Mouse (Mus musculus) naive thymus-derived CD4-positive, alpha-beta T cell, adult 2 months (primary cell): ENCODE measurements around the gene Panx2.
A peak's percentile ranks its signal among the peaks of the same experiment; 100 is the strongest.

ENCODE experiments used
- DNase-seq: peaks from one replicate; pipeline ENCODE4 v3.0.0-alpha.2; 2011; ENCODE audit warnings: low read depth

Gene Panx2

DNA sequence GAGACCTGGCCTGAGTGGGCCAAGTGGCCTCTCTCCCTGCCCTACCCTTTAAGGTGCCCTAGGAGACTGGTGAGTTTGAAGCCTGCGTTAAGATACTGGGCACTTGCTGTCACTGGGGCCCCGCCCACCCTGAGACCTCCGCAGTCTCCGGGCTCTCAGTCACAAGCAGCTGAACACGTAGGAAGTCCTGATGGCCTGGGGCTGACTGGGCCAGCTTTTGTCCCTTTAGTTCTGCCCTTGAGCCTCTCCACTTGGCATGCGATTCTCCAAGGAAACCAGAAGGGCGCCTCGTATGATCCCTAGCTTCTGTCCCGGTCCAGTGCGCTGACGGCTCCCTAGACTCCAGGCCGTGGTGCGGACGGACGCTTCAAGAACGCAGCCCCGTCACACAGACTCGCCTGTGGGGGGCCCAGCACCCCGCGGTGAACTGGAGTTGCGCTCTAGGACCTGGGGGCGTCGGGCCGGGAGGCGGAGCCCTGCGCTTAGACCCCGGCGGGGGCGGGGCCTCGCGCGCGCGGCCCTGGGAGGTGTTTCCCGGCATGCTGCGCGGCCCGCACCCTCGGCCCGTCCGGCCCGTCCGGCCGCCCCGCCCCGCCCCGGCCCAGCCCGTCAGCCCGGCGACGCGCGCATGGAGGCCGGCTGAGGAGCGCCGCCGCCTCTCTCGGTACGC lies 16.1 kb downstream of the Panx2 start:
- DNase-seq: peak; percentile 80

DNA sequence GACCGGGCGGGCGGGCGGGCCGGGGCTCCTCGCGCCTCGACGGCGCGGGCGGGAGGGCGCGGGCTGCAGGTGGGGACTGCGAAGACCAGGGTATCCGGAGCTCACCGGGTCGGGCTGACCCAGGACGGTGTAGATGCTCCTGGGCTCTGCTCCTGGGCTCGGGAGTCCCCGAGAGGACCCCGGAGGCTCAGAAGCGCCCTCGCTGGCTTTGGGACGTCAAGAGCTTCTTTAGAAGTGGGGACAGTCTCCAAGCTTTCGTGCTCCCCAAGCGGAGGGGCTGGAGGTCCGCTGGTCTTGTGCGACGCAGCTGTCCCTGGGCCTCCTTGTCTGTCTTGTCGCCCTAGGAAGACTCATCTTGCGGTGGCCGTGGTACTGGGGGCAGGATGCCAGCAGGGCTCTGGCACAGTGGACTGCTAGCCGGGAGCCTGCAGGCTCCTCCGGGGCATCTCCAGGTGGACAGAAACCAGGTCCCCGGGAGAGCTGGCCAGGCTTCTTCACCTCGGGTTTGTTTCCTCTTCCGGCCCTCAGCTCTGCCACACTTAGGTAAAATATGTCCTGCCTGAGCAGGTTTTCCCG lies 16.7 kb downstream of the Panx2 start:
- peak; percentile 52 for DNase-seq

DNA sequence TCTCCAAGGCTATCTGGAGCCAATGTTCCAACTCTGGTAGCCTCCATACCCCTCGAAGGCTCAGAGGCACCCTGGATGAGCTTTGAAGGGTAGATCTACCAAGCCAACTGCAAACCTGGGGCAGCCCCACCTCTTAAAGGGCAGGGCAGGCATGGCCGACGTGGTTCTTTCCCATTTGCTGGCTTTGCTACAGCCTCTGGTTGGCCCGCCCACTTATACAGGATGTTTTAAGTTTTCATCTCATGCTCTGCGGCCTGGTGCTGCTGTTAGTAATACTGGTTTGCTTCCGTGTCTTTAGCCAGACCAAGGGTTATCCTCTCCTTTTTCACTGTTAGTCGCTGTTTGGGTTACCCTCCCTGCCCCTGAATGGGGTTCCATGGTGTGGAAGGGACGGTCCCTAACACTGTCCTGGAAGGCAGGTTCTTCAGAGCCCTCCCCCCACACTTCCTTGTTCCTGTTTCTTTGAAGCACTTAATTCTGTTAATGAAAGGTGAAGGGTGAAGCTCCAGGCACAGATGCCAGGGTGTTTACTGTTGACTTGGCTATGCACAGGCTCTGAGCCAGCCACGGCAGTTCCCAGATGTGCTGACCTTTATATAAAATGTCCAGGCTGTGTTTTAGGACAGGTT lies 18.8 kb downstream of the Panx2 start:
- DNase-seq: peak; percentile 87

DNA sequence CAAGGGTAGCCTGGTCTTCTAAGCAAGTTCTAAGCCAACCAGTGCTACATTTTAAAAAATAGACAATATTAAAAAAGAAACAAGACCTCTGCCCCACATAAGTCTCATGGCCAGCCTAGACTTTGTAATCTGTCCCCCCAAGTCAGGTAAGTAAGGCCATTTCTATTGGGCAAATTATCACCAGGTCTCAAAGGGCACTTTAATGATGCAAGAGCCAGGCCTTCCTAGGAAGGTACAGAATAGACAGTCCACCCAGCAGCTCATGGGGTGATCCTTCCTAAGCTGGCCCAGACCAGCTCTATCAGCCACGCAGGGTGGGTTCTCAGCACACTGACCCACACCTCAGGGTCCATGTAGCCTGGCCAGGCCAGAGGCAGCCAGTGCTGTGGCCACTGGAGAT lies 24.4 kb downstream of the Panx2 start:
- no peak for DNase-seq

DNA sequence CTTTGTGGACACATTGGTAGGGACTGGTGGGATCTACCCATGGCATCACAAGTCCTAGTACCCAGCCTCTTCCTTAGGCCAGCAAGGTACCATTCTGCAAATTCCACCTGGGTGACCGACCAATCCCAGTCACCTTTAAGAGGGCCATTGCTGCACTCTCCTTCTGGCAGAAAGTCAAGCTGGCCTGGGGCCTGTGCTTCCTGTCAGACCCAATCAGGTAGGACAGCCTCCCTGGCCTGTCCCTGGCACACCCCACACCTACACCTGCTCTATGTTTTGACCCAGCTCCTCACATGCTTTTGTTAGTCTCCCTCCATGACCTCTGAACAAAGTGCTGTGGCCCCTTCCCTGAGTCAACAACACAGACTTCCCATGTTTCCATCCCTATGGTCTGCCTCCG lies 25.3 kb downstream of the Panx2 start:
- DNase-seq: no peak

DNA sequence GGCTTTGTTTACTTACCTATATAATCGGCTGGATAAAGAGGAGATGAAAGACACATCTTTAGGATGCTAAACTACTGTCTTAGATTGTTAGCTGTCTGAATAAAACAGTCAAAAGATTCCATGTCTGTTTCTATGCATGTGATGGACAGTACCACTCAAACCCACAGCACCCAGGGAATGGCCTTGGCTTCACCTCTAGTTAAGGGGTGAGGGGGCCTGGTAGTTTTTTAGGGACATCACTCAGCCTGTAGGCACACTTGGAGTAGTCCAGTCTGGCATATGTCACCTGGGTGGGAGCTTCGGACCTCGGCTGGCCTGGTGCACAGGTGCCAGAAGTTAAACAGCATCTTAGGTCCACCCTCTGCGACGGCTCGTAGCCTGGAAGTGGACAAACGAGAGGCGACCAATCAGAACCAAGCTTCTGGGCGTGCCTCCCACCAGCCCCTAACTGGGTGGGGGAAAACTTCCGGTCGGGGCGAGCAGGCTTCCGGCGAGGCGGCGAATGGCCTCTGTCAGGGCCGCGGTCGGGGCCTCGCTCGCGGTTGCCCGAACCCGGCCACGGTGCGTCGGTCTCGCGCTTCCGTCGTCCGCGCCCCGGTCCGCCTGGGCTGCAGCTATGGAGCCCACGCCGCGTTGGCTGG lies 29.2 kb downstream of the Panx2 start, which contains the start of gene Selenoo:
Gene Selenoo, plus strand, starts transcription at position 478 of the 641 bp plus-strand sequence.
- peak; percentile 77 for DNase-seq

DNA sequence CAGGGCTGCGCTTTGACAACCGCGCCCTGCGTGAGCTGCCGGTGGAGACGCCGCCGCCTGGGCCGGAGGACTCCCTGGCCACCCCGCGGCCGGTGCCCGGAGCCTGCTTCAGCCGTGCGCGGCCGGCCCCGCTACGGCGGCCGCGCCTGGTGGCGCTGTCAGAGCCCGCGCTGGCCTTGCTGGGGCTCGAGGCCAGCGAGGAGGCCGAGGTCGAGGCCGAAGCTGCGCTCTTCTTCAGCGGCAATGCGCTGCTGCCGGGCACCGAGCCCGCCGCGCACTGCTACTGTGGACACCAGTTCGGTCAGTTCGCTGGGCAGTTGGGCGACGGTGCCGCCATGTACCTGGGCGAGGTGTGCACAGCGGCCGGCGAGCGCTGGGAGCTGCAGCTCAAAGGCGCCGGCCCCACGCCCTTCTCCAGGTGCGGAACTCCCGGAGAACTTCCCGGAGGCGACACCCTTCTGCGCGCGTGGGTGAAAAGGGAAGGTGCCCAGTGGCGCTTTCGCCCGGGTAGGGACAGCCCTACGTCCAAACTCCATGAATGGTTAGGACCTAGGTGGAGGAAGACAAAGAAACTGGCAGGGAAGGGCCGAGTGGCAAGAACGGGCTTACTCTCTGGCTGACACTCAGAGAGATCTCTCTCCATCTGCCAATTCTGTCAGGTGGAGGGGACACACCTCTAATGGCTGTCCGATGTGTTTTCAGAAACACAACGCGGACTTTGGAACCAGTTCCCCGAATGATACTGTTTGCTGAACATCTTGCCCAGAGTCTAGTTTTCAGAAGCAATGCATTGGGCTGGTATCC lies 29.9 kb downstream of the Panx2 start:
- peak; percentile 30 for DNase-seq

DNA sequence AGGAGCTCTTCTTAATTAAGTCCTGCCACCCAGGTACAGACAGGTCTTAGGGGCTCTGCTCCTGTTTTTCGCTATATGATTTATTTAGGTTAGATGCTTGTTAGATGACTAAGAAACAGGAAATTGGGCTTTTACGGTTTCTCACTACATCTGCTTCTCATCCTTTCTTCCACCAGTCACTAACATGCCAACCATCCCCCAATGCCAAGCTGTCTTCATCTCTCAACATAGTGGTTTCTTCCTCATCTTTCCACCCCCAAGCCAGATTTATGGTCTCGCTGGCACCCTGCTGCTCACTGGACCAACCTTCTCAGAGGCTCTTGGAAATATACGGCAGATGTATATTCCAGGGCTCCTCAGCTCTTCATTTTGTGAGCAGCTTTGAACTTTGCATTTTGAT lies 31.1 kb downstream of the Panx2 start:
- no peak for DNase-seq

DNA sequence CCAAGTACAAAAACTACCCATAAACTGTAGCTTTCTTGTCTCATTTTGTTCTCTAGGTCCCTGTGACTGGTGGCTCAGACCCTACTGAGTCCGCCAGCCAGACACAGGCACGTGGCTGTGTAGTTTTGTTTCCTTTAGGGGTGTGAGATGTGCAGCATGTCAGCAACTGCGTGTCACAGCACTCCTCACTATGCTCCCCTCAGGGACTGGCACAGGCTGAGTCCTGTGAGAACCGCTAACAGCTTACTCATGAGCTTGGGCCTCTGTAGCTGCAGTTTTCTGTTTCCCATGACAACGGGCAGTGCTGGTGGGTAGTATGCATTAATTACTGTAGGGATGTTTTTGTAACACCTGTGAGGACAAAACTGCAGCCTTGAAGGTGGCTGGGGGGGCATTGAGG lies 32.6 kb downstream of the Panx2 start:
- DNase-seq: no peak

DNA sequence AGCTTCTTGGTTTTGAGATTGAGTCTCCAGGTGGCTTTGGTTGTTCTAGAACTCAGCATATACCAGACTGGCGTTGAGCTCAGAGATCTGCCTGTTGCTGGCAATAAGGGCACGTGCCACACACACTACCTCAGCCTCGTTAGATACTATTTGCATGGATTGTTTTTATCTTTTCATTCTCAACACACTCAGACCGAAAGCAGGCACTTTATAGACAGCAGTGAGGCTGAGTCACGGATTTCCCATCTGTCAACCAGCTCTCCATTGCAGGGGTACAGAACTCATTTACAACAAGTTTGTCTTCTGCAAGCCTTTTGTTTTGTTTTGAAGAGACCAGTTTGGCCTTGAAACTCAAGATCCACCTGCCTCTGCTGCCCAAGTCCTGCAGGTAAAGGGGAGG lies 37.9 kb downstream of the Panx2 start:
- no peak for DNase-seq

DNA sequence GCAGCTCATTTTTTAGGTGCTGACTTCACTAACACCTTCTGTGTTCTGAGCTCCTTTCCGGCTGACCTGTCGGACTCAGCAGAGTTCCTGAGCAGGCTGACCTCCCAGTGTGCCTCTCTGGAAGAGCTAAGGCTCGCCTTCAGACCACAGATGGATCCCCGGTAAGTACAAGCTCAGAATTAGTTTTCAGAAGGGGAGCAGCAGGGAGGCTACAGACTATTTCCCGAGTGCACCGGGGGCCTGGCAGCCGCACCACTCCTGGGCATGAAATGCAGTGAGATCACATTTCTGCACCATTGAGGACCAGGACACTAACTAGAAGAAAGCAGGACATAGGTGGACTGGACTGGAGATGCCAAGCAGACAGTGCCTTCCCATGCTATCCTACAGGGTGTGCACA lies 39.1 kb downstream of the Panx2 start:
- no peak for DNase-seq

DNA sequence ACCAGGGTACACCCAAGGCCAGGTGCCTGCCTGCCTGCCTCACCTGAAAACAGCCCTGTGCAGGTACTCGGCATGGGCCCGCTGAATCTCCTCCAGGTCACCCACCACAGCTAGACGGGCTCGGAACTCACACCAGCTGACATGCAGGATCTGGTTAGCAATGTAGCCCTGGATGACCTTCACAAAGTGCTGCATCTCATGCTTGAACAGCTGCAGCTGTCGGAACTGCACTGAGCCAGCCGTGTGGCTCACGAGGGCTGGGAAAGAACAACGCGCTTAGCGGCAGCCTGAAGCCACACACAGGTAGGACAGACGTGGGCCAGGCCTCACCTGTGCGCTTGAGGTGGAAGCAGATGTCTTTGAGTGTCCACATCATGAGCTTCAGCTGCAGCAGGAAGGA lies 41.3 kb downstream of the Panx2 start:
- DNase-seq: no peak

DNA sequence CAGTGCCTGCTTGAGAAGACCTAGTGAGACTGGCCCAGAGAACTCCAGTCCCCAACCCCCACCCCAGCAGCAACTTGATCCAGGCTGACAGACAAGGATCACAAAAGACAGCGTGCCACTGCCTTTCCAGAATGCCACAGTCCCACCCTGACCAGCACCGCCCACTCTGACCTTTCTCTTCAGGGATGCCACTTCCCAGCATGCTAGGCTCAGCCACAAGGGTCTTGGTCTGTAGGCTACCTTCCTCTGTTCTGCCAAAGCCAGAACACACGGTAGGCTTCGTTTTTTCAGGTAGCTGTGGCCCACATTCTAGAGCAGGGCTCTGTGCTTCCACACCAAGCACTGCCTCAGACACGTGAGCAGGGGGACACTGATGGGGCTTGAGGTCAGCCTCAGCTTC lies 43.1 kb downstream of the Panx2 start:
- DNase-seq: no peak

DNA sequence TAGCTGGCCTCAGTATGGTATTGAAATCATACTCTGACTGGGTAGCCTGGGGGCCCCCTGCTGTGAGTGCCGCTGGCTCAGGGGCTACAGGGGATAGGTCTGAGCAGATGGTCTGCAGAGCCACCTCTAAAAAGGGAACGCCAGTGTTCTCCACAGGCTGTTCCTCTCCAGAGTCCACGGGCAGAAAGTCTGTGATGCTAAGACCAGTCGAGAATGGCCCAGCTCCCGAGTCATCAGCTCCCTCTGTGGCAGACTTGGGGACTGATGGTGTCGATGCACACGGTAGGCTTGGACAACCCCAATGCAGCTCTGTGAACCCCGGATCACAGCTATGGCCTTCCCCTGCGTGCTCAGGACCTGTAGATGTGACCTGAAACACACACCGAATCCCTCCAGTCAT lies 44.4 kb downstream of the Panx2 start:
- DNase-seq: no peak

DNA sequence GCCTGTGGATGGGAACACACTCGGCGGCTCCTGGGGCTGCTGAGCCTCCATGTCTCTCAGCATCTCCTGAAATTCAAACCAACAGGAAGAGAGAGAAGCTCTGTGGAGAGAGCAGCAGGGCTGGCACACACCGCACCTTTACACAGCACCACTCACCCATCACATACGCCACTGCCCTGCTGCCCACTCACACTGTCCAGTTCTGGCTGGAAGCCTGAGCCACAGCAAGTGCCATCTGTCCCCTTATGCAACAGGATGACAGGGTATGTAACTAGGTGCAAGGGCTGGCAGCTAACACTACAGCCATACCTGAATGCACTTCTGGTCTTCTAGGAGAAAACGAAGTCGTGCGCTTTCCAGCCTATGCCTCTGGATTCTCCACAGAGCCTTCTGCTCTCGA lies 44.9 kb downstream of the Panx2 start:
- no peak for DNase-seq

DNA sequence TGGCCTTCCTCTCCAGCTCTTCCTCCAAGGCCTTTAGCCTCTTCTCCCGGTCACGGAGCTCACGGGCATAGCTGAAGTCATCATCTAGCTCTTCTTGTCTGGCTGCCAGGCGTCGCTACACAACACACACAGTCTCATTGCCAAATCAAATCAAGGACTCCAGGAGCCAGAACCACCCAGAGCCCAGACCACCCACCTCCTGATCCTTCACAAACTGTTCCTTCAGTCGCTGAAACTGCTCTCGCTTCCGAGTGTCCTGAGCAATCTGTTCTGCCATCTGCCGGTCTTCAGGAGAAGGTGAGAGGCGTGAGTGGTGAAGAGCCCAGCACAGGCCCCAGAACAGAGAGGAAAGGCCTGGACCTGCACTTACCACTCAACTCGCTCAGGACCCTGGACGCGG lies 46.5 kb downstream of the Panx2 start:
- DNase-seq: no peak

DNA sequence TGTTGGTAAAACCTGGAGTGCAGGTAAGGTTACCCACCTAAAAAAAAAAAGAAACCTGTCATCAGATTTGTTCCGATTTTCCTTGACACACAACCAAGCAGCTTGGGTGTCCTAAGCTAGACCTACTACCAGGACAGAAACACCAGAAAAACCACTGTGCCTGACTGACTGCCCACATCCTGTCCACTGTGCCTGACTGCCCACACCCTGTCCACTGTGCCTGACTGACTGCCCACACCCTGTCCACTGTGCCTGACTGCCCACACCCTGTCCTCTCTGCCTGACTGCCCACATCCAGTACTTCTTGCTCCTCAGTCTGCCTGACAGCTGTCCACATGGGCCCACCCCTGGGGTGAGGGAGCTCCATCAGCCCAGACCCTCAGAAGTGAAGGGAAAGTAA lies 47.4 kb downstream of the Panx2 start:
- DNase-seq: no peak

DNA sequence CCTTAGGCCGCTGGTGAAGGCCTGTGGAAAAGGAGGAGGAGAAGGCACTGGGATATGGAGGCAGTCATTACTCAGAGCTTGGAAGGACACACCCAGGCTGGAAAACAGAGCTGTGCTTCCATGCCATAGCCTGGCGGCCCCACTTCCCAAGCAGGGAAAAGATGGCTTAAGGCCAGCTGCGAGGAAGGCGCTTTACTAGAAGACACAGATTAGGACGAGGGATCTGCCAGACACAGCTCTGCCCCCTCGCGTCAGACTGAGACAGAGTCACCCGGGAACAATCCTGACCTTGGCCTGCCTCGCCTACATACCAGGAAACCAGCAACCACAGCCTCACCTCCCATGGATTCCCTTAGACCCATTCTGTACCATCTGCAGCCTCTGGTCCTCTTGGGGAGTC lies 50.6 kb downstream of the Panx2 start:
- no peak for DNase-seq

DNA sequence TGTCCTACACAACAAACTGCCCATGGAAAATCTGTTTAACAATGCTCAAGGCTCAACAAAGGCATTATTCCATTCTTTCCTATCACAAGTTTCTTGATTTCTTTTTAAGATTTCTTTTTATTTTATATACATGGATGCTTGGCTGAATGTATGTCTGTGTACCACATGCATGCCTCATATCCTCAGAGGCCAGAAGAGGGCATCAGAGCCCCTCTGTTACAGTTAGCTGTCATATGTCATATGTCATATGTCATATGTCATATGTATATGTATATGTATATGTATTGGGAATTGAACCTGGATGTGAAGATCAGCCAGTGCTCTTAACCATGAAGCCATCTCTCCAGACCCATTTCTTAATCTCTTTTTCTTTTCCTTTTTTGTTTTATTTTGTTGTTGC lies 58.5 kb downstream of the Panx2 start:
- peak; percentile 70 for DNase-seq

DNA sequence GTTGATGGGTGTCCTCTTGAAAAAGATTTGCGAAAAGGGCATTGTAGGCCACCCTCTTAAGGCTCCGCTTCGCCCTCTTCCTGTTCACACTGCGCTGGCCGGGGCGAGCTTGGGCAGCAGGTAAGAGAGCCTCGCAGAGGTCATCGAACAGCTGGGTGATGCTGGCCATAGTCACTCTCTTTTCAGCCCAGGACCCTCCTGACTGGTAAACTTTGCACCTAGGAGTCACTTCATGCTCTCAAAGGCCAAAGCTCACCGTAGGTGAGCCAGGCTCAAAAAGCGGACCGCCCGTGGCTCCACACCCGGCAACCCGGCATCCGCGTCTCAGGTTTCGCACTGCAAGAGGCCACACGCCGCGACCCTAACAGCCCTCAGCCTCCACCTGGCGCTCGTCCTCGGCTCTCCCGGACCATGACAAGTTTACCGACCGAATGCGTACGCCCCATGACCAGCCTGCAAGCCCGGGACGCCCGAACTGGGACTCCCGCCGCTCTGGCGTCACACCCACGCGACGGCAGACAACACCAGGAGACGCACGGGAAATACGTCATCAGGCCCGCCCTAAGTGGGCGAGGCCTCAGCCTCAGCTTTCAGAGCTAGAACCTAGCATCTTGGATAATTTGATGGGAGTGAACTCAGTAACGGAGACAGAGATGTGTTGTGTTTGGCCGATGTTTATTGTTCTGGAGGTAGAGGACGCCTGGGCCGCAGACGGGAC lies 63.3 kb downstream of the Panx2 start, which contains the start of gene Tubgcp6:
Gene Tubgcp6, minus strand, starts transcription at position 464 of the 718 bp plus-strand sequence.
- peak; percentile 95 for DNase-seq
